Mouse (Mus musculus): Measurements from ENCODE around the gene Acsf3. TPM values are rescaled to one million over a fixed set of nuclear protein-coding genes. Genes with fewer than 3 reads are reported as not detected.

Gene Acsf3
- polyA plus RNA-seq, 1 experiment, result 21.8 TPM

DNA sequence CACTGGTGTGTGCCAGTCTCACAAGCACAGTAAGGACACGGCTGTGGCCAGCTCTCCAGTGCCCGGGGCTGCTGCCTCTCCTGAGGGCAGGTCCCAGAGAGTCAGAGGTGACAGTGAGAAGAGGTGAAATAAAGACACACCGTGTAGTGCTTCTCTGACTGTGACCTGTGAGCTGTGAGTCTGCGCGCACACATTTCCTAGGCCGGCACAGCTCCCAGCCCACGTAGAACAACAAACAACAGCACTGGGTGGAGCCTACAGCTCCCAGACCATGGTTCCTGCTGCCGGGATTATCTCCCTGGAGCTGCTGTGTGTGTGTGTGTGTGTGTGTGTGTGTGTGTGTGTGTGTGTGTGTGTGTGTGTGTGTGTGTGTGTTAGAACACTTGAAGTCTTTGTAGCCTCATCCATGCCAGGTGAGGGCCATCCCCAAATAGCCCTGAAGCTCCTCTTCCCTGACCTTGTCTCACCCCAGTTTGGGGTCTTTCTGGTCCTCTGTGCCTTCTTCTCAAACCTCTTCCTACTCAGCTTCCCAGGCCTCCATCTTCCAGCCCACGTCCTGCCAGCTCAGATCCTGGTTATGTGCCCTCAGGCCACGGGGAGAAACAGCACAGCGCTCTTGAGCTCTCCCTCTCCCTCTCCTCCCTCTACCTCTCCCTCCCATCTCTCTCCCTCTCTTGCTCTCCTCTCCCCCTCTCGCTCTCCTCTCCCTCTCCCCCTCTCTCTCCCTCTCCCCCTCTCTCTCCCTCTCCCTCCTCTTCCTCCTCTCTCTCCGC, 42.6 kb downstream of the Acsf3 start:
- Histone ChIP-seq H3K4me3 (ENCODE audit: insufficient read depth, low read length) (no peak overlapping the region), H3K4me1 (ENCODE audit: control insufficient read depth, insufficient read depth, low read length) (no peaks in the 10 kb centered on the region), H3K27ac (ENCODE audit: insufficient read depth, low read length) (no peak overlapping the region)
- no peak for TF ChIP-seq CTCF (IDR thresholded peaks at IDR 0.05; ENCODE audit: extremely low read depth, insufficient read depth, low read length)
- TF ChIP-seq POLR2A (IDR thresholded peaks at IDR 0.05; ENCODE audit: extremely low read depth, insufficient read depth, low read length), result no peak

DNA sequence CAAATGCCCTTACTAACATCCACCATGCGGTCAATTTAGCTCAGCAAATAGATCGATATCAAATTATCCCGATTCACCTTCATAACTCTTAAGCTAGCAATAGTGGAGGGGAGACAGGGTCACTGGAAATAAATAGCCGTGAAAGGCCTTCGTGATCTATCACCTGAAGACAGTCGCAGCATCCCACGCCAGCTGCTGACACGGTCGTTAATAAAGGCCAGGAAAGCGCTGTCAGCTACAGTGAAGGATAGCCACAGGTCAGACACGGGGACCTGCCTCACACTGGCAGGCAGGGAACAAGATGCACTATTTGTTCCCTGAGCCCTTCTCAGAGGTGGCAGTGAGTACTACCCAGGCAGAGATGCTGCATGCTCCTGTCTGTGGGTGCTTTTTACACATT, 44.5 kb downstream of the Acsf3 start:
- TF ChIP-seq CTCF (IDR thresholded peaks at IDR 0.05; ENCODE audit: extremely low read depth, insufficient read depth, low read length) (no peak), POLR2A (IDR thresholded peaks at IDR 0.05; ENCODE audit: extremely low read depth, insufficient read depth, low read length) (no peak)

DNA sequence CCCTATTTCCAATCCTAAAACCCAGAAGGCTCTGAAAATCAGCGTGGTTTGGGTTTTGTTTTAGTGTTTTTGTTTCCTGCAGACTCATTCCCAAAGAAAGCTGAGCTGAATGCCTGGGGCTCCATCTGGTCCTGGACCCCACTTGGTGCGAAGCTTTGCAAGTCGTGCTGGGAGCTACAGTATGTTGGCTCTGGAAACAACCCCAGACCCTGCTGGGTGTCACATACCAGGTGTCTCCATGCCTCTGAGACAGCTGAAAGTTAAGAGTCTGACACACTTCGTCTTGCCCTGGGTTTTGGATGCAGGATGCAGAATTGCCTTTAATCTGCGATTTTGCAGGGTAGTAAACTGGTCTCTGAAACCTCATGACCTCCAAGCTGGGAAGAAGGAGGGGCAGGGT, 49.3 kb downstream of the Acsf3 start:
- Histone ChIP-seq H3K4me1 (ENCODE audit: control insufficient read depth, insufficient read depth, low read length) (no peaks in the 10 kb centered on the region), H3K27ac (ENCODE audit: insufficient read depth, low read length) (no peak overlapping the region), H3K4me3 (ENCODE audit: insufficient read depth, low read length) (no peak overlapping the region)
- no peak for TF ChIP-seq POLR2A (IDR thresholded peaks at IDR 0.05; ENCODE audit: extremely low read depth, insufficient read depth, low read length)

More for the DNA sequence above, 44.5 kb downstream of the Acsf3 start:
- Histone ChIP-seq H3K4me1 (ENCODE audit: control insufficient read depth, insufficient read depth, low read length) (no peaks in the 10 kb centered on the region), H3K4me3 (ENCODE audit: insufficient read depth, low read length) (no peak overlapping the region), H3K27ac (ENCODE audit: insufficient read depth, low read length) (no peak overlapping the region)

DNA sequence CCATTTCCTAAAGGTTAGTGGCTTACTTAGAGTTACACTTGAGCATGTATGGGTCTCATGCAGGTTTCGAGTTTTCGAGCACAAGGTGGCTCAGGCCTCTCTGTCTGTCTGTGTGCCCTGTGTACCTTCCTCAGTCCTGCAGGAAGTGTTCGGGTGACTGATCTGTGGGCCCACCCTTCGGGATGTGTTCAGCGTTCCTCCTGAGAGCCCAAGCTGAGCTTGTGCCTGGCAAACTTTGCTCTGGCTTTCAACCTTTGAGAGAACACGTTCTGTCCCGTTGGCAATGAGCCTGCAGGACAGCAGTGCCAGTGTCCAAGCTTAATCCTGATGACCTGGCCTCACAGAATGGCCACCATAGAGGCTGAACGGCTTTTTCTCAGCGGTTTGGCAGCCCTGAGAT, 49.7 kb downstream of the Acsf3 start:
- TF ChIP-seq CTCF (IDR thresholded peaks at IDR 0.05; ENCODE audit: extremely low read depth, insufficient read depth, low read length) (no peak), POLR2A (IDR thresholded peaks at IDR 0.05; ENCODE audit: extremely low read depth, insufficient read depth, low read length) (no peak)
- Histone ChIP-seq H3K4me3 (ENCODE audit: insufficient read depth, low read length) (no peak overlapping the region), H3K4me1 (ENCODE audit: control insufficient read depth, insufficient read depth, low read length) (no peaks in the 10 kb centered on the region), H3K27ac (ENCODE audit: insufficient read depth, low read length) (no peak overlapping the region)

DNA sequence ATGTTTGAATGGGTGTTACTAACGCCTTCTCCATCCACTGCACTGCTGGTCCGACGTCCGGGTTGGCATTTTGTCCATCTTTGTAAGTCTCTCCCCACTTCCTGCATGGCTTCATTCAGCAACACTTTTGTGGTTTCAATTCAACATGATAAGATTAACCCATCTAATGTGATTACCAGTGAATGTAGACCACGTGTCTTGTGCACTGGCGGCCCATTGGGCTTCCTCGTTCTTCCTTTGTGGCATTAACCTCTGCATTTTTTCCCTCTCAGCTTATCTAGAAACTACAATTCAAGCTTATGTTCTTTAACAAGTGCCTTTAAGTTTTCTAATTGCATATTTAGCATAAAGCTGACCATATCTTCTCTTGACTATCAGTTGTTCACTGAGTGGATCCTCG, 50.1 kb downstream of the Acsf3 start:
- no peak overlapping the region for H3K27ac ChIP-seq (ENCODE audit: insufficient read depth, low read length)
- no peak overlapping the region for H3K4me3 ChIP-seq (ENCODE audit: insufficient read depth, low read length)
- TF ChIP-seq CTCF (IDR thresholded peaks at IDR 0.05; ENCODE audit: extremely low read depth, insufficient read depth, low read length) (no peak), POLR2A (IDR thresholded peaks at IDR 0.05; ENCODE audit: extremely low read depth, insufficient read depth, low read length) (no peak)
- H3K4me1 ChIP-seq (ENCODE audit: control insufficient read depth, insufficient read depth, low read length), result no peaks in the 10 kb centered on the region

DNA sequence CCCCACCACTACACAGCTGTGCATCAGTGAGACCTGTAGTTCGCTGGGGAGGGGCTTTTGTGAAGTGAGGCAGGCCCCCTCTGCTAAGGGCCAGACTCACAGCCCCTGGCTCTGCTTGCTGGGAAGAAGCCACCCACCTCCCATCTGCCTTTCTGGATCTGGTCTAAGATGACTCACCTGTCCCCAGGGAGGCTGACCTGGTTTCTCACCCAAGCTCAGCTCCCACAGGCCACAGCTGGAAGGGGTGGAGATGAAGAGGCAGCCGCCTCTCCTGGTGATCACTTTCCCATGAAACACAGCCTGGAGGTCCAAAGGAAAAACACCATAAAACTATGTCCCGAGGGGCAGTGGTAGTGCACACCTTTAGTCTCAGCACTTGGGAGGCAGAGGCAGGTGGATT, 54.1 kb downstream of the Acsf3 start:
- no peaks in the 10 kb centered on the region for H3K4me1 ChIP-seq (ENCODE audit: control insufficient read depth, insufficient read depth, low read length)
- H3K27ac ChIP-seq (ENCODE audit: insufficient read depth, low read length), result no peak overlapping the region
- TF ChIP-seq CTCF (IDR thresholded peaks at IDR 0.05; ENCODE audit: extremely low read depth, insufficient read depth, low read length) (no peak), POLR2A (IDR thresholded peaks at IDR 0.05; ENCODE audit: extremely low read depth, insufficient read depth, low read length) (no peak)
- H3K4me3 ChIP-seq (ENCODE audit: insufficient read depth, low read length), result no peak overlapping the region

DNA sequence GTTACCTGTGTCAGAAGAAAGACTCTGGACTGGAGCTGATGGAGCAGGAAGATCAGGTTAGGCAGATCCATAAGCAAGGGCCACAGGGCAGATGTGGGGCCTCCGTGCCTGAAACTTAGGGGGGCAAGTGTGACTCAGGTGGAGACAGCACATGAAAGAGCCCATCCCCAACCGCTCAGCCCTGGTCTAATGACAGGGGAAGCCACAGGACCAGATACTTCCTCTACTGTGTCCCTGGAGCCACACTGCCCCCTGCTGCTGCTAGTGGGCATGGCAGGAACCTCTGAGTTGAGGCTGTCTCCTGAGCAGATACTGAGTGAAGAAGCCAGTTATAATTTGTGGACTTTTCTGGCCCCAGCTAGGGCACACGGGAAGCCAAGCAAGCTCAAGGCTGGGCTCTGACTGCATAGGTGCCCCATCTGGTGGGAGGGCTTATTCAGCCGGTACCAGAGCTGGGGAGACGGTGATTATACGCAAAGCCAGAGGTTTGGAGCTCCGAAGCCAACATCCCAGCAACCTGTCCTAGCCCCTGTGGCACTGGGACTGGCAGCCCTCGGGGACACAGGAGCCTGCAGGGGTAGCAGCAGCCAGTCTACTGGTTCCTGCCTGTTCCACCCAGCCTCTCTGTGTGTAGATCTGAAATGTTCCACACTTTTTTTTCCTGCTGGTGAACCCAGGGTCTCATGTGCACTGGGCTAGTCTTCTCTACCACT, 55.2 kb downstream of the Acsf3 start:
- H3K4me1 ChIP-seq (ENCODE audit: control insufficient read depth, insufficient read depth, low read length), result no peaks in the 10 kb centered on the region
- TF ChIP-seq CTCF (IDR thresholded peaks at IDR 0.05; ENCODE audit: extremely low read depth, insufficient read depth, low read length), result peak; percentile 99
- TF ChIP-seq POLR2A (IDR thresholded peaks at IDR 0.05; ENCODE audit: extremely low read depth, insufficient read depth, low read length), result no peak
- H3K27ac ChIP-seq (ENCODE audit: insufficient read depth, low read length), result no peak overlapping the region
- no peak overlapping the region for H3K4me3 ChIP-seq (ENCODE audit: insufficient read depth, low read length)

DNA sequence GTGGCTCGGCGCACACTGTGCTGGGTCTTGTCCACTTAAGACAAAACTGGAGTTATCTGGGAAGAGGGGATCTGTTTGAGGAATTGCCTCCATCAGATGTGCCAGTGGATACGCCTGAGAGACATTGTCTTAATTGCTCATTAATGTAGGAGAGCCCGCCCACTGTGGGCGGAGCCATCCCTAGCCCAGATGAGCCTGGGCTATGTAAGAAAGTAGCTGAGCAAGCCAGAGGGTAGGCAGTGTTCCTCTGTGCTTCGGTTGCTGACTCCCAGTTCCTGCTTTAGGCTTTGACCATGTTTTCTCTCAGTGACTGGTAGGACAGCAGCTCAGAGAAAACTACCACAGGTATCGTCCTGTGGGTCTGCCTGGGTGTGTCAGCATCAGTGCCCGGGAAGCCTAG, 59.1 kb downstream of the Acsf3 start:
- Histone ChIP-seq H3K27ac (ENCODE audit: insufficient read depth, low read length) (no peak overlapping the region), H3K4me3 (ENCODE audit: insufficient read depth, low read length) (no peak overlapping the region), H3K4me1 (ENCODE audit: control insufficient read depth, insufficient read depth, low read length) (no peaks in the 10 kb centered on the region)
- TF ChIP-seq POLR2A (IDR thresholded peaks at IDR 0.05; ENCODE audit: extremely low read depth, insufficient read depth, low read length), result no peak
- TF ChIP-seq CTCF (IDR thresholded peaks at IDR 0.05; ENCODE audit: extremely low read depth, insufficient read depth, low read length), result no peak

DNA sequence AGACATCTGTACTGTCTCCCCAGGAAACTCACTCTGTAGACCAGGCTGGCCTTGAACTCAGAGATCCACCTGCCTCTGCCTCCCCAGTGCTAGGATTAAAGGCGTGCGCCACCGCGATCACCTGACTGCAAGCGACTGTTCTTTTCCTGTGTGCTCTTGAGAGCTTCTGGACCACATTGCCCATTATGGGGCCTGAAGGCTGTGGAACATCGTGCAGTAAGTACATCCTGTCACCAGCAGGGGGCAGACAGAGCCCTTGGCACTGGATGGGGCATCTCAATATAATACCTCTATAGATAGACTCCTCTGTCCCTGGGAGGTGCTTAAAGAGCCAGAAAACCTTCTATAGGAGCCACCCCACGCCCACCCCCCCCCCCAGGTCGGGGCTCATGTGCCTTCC, 59.7 kb downstream of the Acsf3 start:
- Histone ChIP-seq H3K27ac (ENCODE audit: insufficient read depth, low read length) (no peak overlapping the region), H3K4me3 (ENCODE audit: insufficient read depth, low read length) (no peak overlapping the region), H3K4me1 (ENCODE audit: control insufficient read depth, insufficient read depth, low read length) (no peaks in the 10 kb centered on the region)
- TF ChIP-seq POLR2A (IDR thresholded peaks at IDR 0.05; ENCODE audit: extremely low read depth, insufficient read depth, low read length) (no peak), CTCF (IDR thresholded peaks at IDR 0.05; ENCODE audit: extremely low read depth, insufficient read depth, low read length) (peak; percentile 87)

DNA sequence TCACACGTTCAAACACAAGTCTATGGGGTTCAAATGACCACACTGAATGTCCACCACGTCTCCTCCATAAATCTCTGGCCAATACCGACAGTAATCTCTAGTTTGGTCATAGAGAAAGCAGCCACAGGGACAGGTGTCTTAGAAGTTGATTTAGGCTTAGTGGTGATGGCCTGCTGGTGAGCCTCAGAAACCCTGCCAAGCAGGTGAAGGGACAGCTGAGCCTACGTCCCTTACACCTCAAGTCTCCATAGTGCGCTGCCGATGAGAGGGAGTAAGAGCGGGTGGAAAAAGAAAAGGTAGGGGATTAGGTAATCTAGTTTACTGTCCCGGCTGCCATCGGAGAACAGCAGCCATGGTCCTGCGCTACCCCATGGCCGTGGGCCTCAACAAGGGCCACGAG, 60.9 kb downstream of the Acsf3 start:
- H3K27ac ChIP-seq (ENCODE audit: insufficient read depth, low read length), result no peak overlapping the region
- no peaks in the 10 kb centered on the region for H3K4me1 ChIP-seq (ENCODE audit: control insufficient read depth, insufficient read depth, low read length)
- no peak overlapping the region for H3K4me3 ChIP-seq (ENCODE audit: insufficient read depth, low read length)
- no peak for TF ChIP-seq CTCF (IDR thresholded peaks at IDR 0.05; ENCODE audit: extremely low read depth, insufficient read depth, low read length)
- TF ChIP-seq POLR2A (IDR thresholded peaks at IDR 0.05; ENCODE audit: extremely low read depth, insufficient read depth, low read length), result no peak

All from cortical plate, adult 2 months (tissue).